Mouse (Mus musculus): ENCODE results near the gene Itsn1. TPM values are rescaled to one million over a fixed set of nuclear protein-coding genes. Genes with fewer than 3 reads are reported as not detected.

Gene Itsn1
- polyA plus RNA-seq, 1 experiment from 2014 or later, result 56.5 TPM

DNA sequence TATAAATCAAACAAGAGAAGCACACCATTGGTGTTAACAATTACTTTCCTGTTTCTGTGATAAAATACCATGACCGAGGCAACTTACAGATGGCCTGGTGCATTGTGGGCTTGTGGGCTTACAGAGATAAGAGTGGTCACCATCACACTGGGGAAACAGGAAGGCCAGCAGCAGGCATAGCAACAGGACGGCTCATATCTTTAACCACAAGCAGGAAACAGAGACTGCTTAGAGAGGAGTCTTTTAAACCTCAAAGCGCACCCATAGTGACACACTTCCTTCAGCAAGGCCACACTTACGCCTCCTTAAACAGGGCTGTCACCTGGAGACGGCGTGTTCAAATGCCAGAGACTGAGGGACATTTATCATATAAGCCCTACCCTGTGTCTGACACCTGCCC, 60.6 kb downstream of the Itsn1 start:
- H3K4me1 ChIP-seq (ENCODE audit: control insufficient read depth, insufficient read depth, low read length), result no peaks in the 10 kb centered on the region
- no peaks in the 10 kb centered on the region for H3K27me3 ChIP-seq (ENCODE audit: control insufficient read depth, insufficient read depth, low read length)
- peaks cover 30% of the 10 kb centered on the region for H3K36me3 ChIP-seq (ENCODE audit: control insufficient read depth, insufficient read depth, low read length)
- no peak overlapping the region for H3K4me2 ChIP-seq (ENCODE audit: low read depth, low read length)
- no peak overlapping the region for H3K4me3 ChIP-seq (ENCODE audit: low read depth, low read length)
- H3K9me3 ChIP-seq (ENCODE audit: control insufficient read depth, low read length), result no peaks in the 10 kb centered on the region
- H3K9ac ChIP-seq (replicated peaks; ENCODE audit: low read depth, low read length), result no peak overlapping the region
- ATAC-seq (ENCODE audit: low read depth), result no peak
- 80% methylated on average over 6 of the region's 6 CpGs for WGBS
- H3K27ac ChIP-seq (ENCODE audit: low read depth, low read length), result no peak overlapping the region

- Histone ChIP-seq H3K4me1 (ENCODE audit: control insufficient read depth, insufficient read depth, low read length) (no peaks in the 10 kb centered on the region), H3K36me3 (ENCODE audit: control insufficient read depth, insufficient read depth, low read length) (peaks cover 12% of the 10 kb centered on the region), H3K27ac (ENCODE audit: low read depth, low read length) (no peak overlapping the region), H3K4me3 (ENCODE audit: low read depth, low read length) (no peak overlapping the region), H3K4me2 (ENCODE audit: low read depth, low read length) (no peak overlapping the region), H3K9me3 (ENCODE audit: control insufficient read depth, low read length) (no peaks in the 10 kb centered on the region), H3K27me3 (ENCODE audit: control insufficient read depth, insufficient read depth, low read length) (no peaks in the 10 kb centered on the region), H3K9ac (replicated peaks; ENCODE audit: low read depth, low read length) (no peak overlapping the region)
- ATAC-seq (ENCODE audit: low read depth), result no peak
- WGBS, result 71% methylated on average over 8 of the region's 8 CpGs
These were observed 63.6 kb downstream of the Itsn1 start for GRCm38 (mm10) chr16:91792477-91793196.

DNA sequence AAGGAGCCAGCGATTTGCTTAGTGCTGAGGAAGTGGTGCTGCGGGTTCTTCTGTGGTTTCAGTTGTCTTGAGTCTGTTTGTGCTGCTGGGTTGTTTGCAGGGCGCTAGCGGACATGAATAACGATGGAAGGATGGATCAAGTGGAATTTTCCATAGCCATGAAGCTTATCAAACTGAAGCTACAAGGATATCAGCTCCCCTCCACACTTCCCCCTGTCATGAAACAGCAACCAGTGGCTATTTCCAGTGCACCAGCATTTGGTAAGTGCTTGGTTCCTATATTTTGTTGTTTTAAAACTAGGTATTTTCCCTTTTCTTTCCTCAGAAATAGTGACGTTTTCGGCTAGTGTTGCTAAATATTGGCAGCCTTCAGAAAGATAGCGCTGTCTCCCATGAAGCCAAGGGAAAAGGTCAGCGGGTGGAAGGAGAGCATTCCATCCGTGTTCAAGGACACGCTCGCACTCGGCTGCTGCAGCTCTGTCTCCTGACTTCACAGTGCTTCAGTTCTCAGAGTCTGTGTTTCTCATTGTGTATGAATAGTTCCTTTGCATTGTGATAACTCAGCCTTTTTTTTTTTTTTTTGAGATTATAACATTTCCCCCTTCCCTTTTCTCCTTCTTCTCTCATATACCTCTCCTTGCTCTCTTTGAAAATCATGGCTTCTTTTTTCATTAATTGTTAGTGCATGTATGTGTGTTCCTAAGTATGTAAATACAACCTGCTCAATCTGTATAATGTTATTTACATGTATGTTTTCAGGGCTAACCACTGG, 64.6 kb downstream of the Itsn1 start:
- H3K9ac ChIP-seq (replicated peaks; ENCODE audit: low read depth, low read length), result no peak overlapping the region
- WGBS, result 91% methylated on average over 13 of the region's 13 CpGs
- H3K4me2 ChIP-seq (ENCODE audit: low read depth, low read length), result no peak overlapping the region
- no peak overlapping the region for H3K4me3 ChIP-seq (ENCODE audit: low read depth, low read length)
- no peaks in the 10 kb centered on the region for H3K27me3 ChIP-seq (ENCODE audit: control insufficient read depth, insufficient read depth, low read length)
- H3K27ac ChIP-seq (ENCODE audit: low read depth, low read length), result no peak overlapping the region
- H3K9me3 ChIP-seq (ENCODE audit: control insufficient read depth, low read length), result no peaks in the 10 kb centered on the region
- peaks cover 12% of the 10 kb centered on the region for H3K36me3 ChIP-seq (ENCODE audit: control insufficient read depth, insufficient read depth, low read length)
- ATAC-seq (ENCODE audit: low read depth), result no peak
- no peaks in the 10 kb centered on the region for H3K4me1 ChIP-seq (ENCODE audit: control insufficient read depth, insufficient read depth, low read length)

GRCm38 (mm10) chr16:91794306-91794705, 65.2 kb downstream of the Itsn1 start:
- Histone ChIP-seq H3K4me2 (ENCODE audit: low read depth, low read length) (no peak overlapping the region), H3K36me3 (ENCODE audit: control insufficient read depth, insufficient read depth, low read length) (peaks cover 12% of the 10 kb centered on the region), H3K27me3 (ENCODE audit: control insufficient read depth, insufficient read depth, low read length) (no peaks in the 10 kb centered on the region), H3K4me1 (ENCODE audit: control insufficient read depth, insufficient read depth, low read length) (no peaks in the 10 kb centered on the region), H3K4me3 (ENCODE audit: low read depth, low read length) (no peak overlapping the region), H3K27ac (ENCODE audit: low read depth, low read length) (no peak overlapping the region), H3K9me3 (ENCODE audit: control insufficient read depth, low read length) (no peaks in the 10 kb centered on the region), H3K9ac (replicated peaks; ENCODE audit: low read depth, low read length) (no peak overlapping the region)
- WGBS, result 95% methylated on average over 7 of the region's 7 CpGs
- no peak for ATAC-seq (ENCODE audit: low read depth)

DNA sequence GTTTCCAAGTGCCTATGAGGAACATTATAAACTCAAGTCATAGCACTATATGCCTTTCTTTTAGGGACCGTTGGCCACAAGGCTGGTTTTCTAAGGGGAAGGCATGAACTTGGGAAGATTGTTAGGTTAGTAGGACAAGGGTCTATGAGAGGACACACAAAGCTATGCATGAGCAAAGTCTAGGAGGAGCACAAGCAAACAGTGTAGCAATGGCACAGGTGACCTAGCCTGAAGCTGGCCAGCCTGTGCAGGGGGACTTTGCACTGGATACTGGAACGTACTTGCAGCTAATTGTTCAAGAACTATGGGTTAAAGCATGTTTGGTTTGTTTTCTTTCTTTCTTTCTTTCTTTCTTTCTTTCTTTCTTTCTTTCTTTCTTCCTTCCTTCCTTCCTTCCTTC, 66.0 kb downstream of the Itsn1 start:
- no peak overlapping the region for H3K4me3 ChIP-seq (ENCODE audit: low read depth, low read length)
- no peaks in the 10 kb centered on the region for H3K9me3 ChIP-seq (ENCODE audit: control insufficient read depth, low read length)
- no peaks in the 10 kb centered on the region for H3K27me3 ChIP-seq (ENCODE audit: control insufficient read depth, insufficient read depth, low read length)
- 91% methylated on average over 2 of the region's 2 CpGs for WGBS
- H3K36me3 ChIP-seq (ENCODE audit: control insufficient read depth, insufficient read depth, low read length), result peaks cover 12% of the 10 kb centered on the region
- no peak overlapping the region for H3K27ac ChIP-seq (ENCODE audit: low read depth, low read length)
- no peaks in the 10 kb centered on the region for H3K4me1 ChIP-seq (ENCODE audit: control insufficient read depth, insufficient read depth, low read length)
- ATAC-seq (ENCODE audit: low read depth), result no peak
- H3K9ac ChIP-seq (replicated peaks; ENCODE audit: low read depth, low read length), result no peak overlapping the region
- H3K4me2 ChIP-seq (ENCODE audit: low read depth, low read length), result no peak overlapping the region

DNA sequence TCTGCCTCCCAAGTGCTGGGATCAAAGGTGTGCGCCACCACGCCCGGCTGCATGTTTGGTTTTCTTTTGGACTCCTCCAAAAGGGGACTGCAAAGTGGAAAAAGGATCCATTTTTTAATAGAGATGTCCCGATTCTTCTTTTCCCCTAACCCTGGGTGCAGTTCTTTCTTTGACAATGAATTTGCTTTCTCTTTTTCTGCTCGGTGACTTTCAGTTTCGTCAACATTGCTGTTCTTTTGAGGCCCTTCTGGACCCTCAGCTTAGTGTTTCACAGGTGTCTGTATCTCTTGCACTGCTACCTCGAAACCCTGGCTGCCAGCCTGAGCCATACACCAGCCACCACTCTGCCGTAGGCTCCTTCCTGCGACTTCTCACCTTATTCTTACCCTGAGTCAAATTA, 66.5 kb downstream of the Itsn1 start:
- no peaks in the 10 kb centered on the region for H3K4me1 ChIP-seq (ENCODE audit: control insufficient read depth, insufficient read depth, low read length)
- no peaks in the 10 kb centered on the region for H3K9me3 ChIP-seq (ENCODE audit: control insufficient read depth, low read length)
- 96% methylated on average over 9 of the region's 9 CpGs for WGBS
- H3K27me3 ChIP-seq (ENCODE audit: control insufficient read depth, insufficient read depth, low read length), result no peaks in the 10 kb centered on the region
- H3K9ac ChIP-seq (replicated peaks; ENCODE audit: low read depth, low read length), result no peak overlapping the region
- no peak overlapping the region for H3K4me2 ChIP-seq (ENCODE audit: low read depth, low read length)
- H3K36me3 ChIP-seq (ENCODE audit: control insufficient read depth, insufficient read depth, low read length), result peaks cover 12% of the 10 kb centered on the region
- no peak for ATAC-seq (ENCODE audit: low read depth)
- H3K4me3 ChIP-seq (ENCODE audit: low read depth, low read length), result no peak overlapping the region
- no peak overlapping the region for H3K27ac ChIP-seq (ENCODE audit: low read depth, low read length)

DNA sequence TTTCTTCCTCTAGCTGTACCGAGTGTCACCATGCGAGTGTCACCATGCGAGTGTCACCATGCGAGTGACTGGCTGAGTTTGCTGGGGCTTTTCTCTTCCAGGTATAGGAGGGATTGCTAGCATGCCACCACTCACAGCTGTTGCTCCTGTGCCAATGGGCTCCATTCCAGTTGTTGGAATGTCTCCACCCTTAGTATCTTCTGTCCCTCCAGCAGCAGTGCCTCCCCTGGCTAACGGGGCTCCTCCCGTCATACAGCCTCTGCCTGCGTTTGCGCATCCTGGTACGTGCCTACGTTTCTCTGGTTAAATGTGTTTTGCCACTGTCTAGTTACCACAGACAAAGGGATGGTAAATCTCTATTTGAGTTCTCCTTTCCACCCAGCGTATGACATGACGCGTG, 72.3 kb downstream of the Itsn1 start:
- no peak overlapping the region for H3K9ac ChIP-seq (replicated peaks; ENCODE audit: low read depth, low read length)
- H3K4me1 ChIP-seq (ENCODE audit: control insufficient read depth, insufficient read depth, low read length), result no peaks in the 10 kb centered on the region
- H3K9me3 ChIP-seq (ENCODE audit: control insufficient read depth, low read length), result no peaks in the 10 kb centered on the region
- no peak overlapping the region; the same call in 1 of the 2 replicates for H3K27ac ChIP-seq (ENCODE audit: low read depth, low read length)
- 91% methylated on average over 13 of the region's 13 CpGs for WGBS
- H3K36me3 ChIP-seq (ENCODE audit: control insufficient read depth, insufficient read depth, low read length), result peaks cover 25% of the 10 kb centered on the region; the same call in 1 of the 2 replicates
- H3K4me3 ChIP-seq (ENCODE audit: low read depth, low read length), result no peak overlapping the region
- ATAC-seq (ENCODE audit: low read depth), result no peak
- no peak overlapping the region for H3K4me2 ChIP-seq (ENCODE audit: low read depth, low read length)
- no peaks in the 10 kb centered on the region for H3K27me3 ChIP-seq (ENCODE audit: control insufficient read depth, insufficient read depth, low read length)

GRCm38 (mm10) chr16:91802461-91803062, 73.5 kb downstream of the Itsn1 start:
- peaks cover 25% of the 10 kb centered on the region; the same call in 1 of the 2 replicates for H3K36me3 ChIP-seq (ENCODE audit: control insufficient read depth, insufficient read depth, low read length)
- whole genome bisulfite sequencing, result 70% methylated on average over 5 of the region's 5 CpGs

GRCm38 (mm10) chr16:91804418-91804817, 75.3 kb downstream of the Itsn1 start:
- ATAC-seq (ENCODE audit: low read depth), result no peak
- WGBS, result 94% methylated on average over 8 of the region's 8 CpGs
- Histone ChIP-seq H3K4me1 (ENCODE audit: control insufficient read depth, insufficient read depth, low read length) (no peaks in the 10 kb centered on the region), H3K4me3 (ENCODE audit: low read depth, low read length) (no peak overlapping the region), H3K27ac (ENCODE audit: low read depth, low read length) (no peak overlapping the region), H3K9me3 (ENCODE audit: control insufficient read depth, low read length) (no peaks in the 10 kb centered on the region), H3K27me3 (ENCODE audit: control insufficient read depth, insufficient read depth, low read length) (no peaks in the 10 kb centered on the region), H3K4me2 (ENCODE audit: low read depth, low read length) (no peak overlapping the region), H3K9ac (replicated peaks; ENCODE audit: low read depth, low read length) (no peak overlapping the region), H3K36me3 (ENCODE audit: control insufficient read depth, insufficient read depth, low read length) (peaks cover 34% of the 10 kb centered on the region; the same call in 1 of the 2 replicates)

More at GRCm38 (mm10) chr16:91802461-91803062, 73.5 kb downstream of the Itsn1 start:
- H3K9me3 ChIP-seq (ENCODE audit: control insufficient read depth, low read length), result no peaks in the 10 kb centered on the region
- H3K4me1 ChIP-seq (ENCODE audit: control insufficient read depth, insufficient read depth, low read length), result no peaks in the 10 kb centered on the region
- H3K27ac ChIP-seq (ENCODE audit: low read depth, low read length), result no peak overlapping the region
- ATAC-seq (ENCODE audit: low read depth), result no peak
- no peaks in the 10 kb centered on the region for H3K27me3 ChIP-seq (ENCODE audit: control insufficient read depth, insufficient read depth, low read length)
- no peak overlapping the region for H3K9ac ChIP-seq (replicated peaks; ENCODE audit: low read depth, low read length)
- no peak overlapping the region for H3K4me2 ChIP-seq (ENCODE audit: low read depth, low read length)
- no peak overlapping the region for H3K4me3 ChIP-seq (ENCODE audit: low read depth, low read length)
